Mouse (Mus musculus): Measurements from ENCODE around the gene Chl1. TPM values are rescaled to one million over a fixed set of nuclear protein-coding genes. Genes with fewer than 3 reads are reported as not detected.

Chl1 gene
- polyA plus RNA-seq, 1 experiment from 2014 or later: 1.2 TPM

DNA sequence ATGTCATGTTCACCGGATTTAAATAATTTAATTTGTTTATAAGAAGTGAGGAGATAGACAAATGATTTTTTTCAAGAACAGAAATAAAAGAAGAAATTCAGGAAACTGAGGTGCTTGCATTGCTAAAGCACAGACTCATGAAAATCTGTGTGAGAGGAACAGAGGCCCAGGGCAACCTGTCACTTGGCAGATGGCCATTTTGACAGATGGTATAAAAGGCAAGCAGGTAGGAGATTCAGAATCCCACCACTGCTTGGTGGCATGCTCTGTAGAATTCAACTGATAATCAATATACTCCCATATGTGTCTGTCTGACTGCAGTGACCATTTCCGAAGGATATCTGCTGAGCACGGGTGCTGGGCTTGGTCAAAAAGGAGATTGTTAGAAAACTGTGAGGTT lies 162.7 kb downstream of the Chl1 start:
- Histone ChIP-seq H3K27ac (ENCODE audit: low read depth, low read length) (no peak overlapping the region), H3K27me3 (ENCODE audit: control insufficient read depth, insufficient read depth, low read length) (no peaks in the 10 kb centered on the region), H3K4me2 (replicated peaks; ENCODE audit: low read depth, low read length) (no peak overlapping the region), H3K9ac (ENCODE audit: low read depth, low read length) (no peak overlapping the region), H3K4me1 (ENCODE audit: control insufficient read depth, insufficient read depth, low read length) (0 out of 2 replicates have a peak, but pooled peaks cover 3% of the 10 kb centered on the region), H3K4me3 (ENCODE audit: low read length) (no peak overlapping the region), H3K9me3 (ENCODE audit: control insufficient read depth, low read length) (no peaks in the 10 kb centered on the region), H3K36me3 (ENCODE audit: control insufficient read depth, insufficient read depth, low read length) (no peaks in the 10 kb centered on the region)
- no peak for ATAC-seq (ENCODE audit: low FRiP score, low TSS enrichment)
- WGBS: 95% methylated on average over 3 of the region's 3 CpGs

DNA sequence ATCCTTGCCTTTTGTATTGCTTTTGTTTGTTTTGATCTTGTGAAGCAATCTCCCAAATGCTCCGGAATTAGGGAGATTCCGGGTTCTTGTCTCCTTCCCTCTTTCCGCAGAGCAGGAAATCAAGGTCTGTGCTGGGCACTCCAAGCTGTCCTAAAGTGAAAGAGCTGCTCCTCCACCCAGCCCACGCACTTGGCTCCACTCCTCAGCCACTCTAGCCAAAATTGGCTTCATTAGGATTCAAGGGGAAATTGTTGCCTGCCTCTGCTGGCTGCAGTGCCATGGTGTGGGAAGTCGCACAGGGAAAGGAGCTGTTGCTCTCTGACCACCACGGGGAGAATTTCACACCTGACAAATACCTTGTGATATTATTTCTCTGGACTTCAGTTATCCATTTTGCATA lies 163.9 kb downstream of the Chl1 start:
- Histone ChIP-seq H3K4me1 (ENCODE audit: control insufficient read depth, insufficient read depth, low read length) (0 out of 2 replicates have a peak, but pooled peaks cover 3% of the 10 kb centered on the region), H3K4me3 (ENCODE audit: low read length) (no peak overlapping the region), H3K9ac (ENCODE audit: low read depth, low read length) (no peak overlapping the region), H3K27ac (ENCODE audit: low read depth, low read length) (no peak overlapping the region), H3K9me3 (ENCODE audit: control insufficient read depth, low read length) (no peaks in the 10 kb centered on the region), H3K36me3 (ENCODE audit: control insufficient read depth, insufficient read depth, low read length) (no peaks in the 10 kb centered on the region), H3K27me3 (ENCODE audit: control insufficient read depth, insufficient read depth, low read length) (no peaks in the 10 kb centered on the region), H3K4me2 (replicated peaks; ENCODE audit: low read depth, low read length) (no peak overlapping the region)
- ATAC-seq (ENCODE audit: low FRiP score, low TSS enrichment): no peak
- WGBS: 55% methylated on average over 6 of the region's 6 CpGs

DNA sequence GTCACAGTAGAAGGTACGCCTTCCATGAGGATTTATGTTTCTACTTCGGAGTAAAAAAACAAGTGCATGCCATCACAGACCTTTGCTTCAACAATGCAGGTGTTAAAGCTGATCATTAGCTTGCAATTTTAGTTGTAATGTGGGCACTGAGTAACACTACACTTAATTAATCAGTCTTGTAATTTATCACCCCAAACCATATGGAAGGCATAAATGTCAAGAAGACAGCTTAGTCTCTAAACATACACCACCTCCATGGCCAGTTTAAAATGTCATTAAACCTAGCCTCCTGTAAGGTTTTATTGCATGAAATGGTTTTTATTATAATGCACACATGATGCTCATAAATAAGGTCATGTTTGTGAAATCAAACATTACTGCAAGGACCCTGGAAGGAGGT lies 164.8 kb downstream of the Chl1 start:
- Histone ChIP-seq H3K4me1 (ENCODE audit: control insufficient read depth, insufficient read depth, low read length) (0 out of 2 replicates have a peak, but pooled peaks cover 3% of the 10 kb centered on the region), H3K27me3 (ENCODE audit: control insufficient read depth, insufficient read depth, low read length) (no peaks in the 10 kb centered on the region), H3K9ac (ENCODE audit: low read depth, low read length) (no peak overlapping the region), H3K36me3 (ENCODE audit: control insufficient read depth, insufficient read depth, low read length) (no peaks in the 10 kb centered on the region), H3K4me2 (replicated peaks; ENCODE audit: low read depth, low read length) (no peak overlapping the region), H3K9me3 (ENCODE audit: control insufficient read depth, low read length) (no peaks in the 10 kb centered on the region), H3K4me3 (ENCODE audit: low read length) (no peak overlapping the region), H3K27ac (ENCODE audit: low read depth, low read length) (no peak overlapping the region)
- ATAC-seq (ENCODE audit: low FRiP score, low TSS enrichment): peak; percentile 89
- WGBS: 20% methylated on average over 2 of the region's 2 CpGs

DNA sequence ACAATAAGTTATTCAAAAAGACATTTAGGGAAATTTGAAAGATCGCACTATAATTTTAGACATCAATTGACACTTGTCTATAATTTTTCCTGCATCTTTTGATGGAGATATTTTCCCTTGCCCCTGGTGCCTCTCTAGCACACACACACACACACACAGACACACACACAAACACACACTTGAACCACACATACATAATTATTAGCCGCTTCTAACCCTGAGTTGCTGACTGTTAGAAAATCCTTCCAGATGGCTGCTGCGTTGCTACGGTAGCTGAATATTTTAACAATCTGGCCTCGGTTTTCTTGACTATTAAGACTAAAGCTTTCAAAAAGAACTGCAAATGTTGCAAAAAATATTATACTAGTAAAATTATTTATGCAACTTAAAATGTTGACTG lies 166.3 kb downstream of the Chl1 start:
- 0 out of 2 replicates have a peak, but pooled peaks cover 3% of the 10 kb centered on the region for H3K4me1 ChIP-seq (ENCODE audit: control insufficient read depth, insufficient read depth, low read length)
- H3K27ac ChIP-seq (ENCODE audit: low read depth, low read length): no peak overlapping the region
- H3K9me3 ChIP-seq (ENCODE audit: control insufficient read depth, low read length): no peaks in the 10 kb centered on the region
- 89% methylated on average over 5 of the region's 5 CpGs for WGBS
- H3K4me2 ChIP-seq (replicated peaks; ENCODE audit: low read depth, low read length): no peak overlapping the region
- no peaks in the 10 kb centered on the region for H3K27me3 ChIP-seq (ENCODE audit: control insufficient read depth, insufficient read depth, low read length)
- H3K36me3 ChIP-seq (ENCODE audit: control insufficient read depth, insufficient read depth, low read length): no peaks in the 10 kb centered on the region
- H3K4me3 ChIP-seq (ENCODE audit: low read length): no peak overlapping the region
- no peak for ATAC-seq (ENCODE audit: low FRiP score, low TSS enrichment)
- no peak overlapping the region for H3K9ac ChIP-seq (ENCODE audit: low read depth, low read length)

DNA sequence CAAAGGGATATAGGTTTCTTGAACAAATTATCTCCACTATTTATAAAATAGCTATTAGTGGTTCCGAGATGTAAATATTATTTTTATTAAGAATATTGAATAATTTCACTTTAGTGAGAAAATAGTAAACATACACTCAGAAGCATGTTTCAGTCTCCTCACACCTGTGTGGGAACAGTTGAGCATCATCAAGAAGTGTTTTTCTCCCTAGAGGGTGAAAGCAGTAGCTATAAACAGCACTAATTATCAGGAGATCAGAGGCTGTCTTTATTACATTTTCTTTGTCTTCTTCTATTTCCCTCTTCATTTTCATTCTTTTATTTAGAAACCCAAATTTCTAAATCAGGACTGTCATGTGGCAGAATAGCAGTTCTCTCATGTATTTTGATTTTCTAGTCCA lies 166.7 kb downstream of the Chl1 start:
- WGBS: 93% methylated on average over 1 of the region's 1 CpGs
- H3K4me3 ChIP-seq (ENCODE audit: low read length): no peak overlapping the region
- no peaks in the 10 kb centered on the region for H3K27me3 ChIP-seq (ENCODE audit: control insufficient read depth, insufficient read depth, low read length)
- no peak overlapping the region for H3K9ac ChIP-seq (ENCODE audit: low read depth, low read length)
- H3K4me2 ChIP-seq (replicated peaks; ENCODE audit: low read depth, low read length): no peak overlapping the region
- no peak overlapping the region for H3K27ac ChIP-seq (ENCODE audit: low read depth, low read length)
- 0 out of 2 replicates have a peak, but pooled peaks cover 3% of the 10 kb centered on the region for H3K4me1 ChIP-seq (ENCODE audit: control insufficient read depth, insufficient read depth, low read length)
- no peaks in the 10 kb centered on the region for H3K9me3 ChIP-seq (ENCODE audit: control insufficient read depth, low read length)
- no peak for ATAC-seq (ENCODE audit: low FRiP score, low TSS enrichment)
- H3K36me3 ChIP-seq (ENCODE audit: control insufficient read depth, insufficient read depth, low read length): no peaks in the 10 kb centered on the region

DNA sequence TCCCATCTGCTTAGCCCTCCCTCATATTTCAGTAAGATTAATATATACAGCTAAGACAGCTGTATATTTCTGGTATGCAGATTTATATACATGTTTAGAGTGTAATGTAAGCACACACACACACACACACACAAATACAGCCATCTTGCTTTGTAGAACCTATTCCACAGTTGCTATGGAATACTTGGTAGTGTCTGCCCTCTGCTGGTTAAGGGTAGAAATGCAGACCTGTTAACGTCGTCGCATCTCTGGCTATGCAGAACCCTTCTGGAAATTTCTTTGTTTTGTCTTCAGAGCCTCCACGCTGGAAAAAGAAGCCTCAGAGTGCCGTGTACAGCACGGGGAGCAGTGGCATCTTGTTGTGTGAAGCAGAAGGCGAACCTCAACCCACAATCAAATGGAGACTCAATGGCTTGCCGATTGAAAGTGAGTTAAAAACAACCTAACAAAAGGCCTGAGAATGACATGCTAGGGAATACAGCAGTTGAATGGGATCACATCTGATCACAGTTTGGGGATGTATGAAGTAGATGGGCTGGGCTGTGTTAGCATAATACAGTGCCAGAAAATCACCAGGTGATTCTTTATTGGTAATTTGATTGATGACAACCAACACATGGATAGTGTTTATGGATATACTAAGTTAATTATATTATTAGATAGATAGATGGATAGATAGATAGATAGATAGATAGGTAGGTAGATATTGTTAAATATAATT lies 172.6 kb downstream of the Chl1 start:
- Histone ChIP-seq H3K4me3 (ENCODE audit: low read length) (no peak overlapping the region), H3K27ac (ENCODE audit: low read depth, low read length) (no peak overlapping the region), H3K36me3 (ENCODE audit: control insufficient read depth, insufficient read depth, low read length) (no peaks in the 10 kb centered on the region), H3K4me2 (replicated peaks; ENCODE audit: low read depth, low read length) (no peak overlapping the region), H3K4me1 (ENCODE audit: control insufficient read depth, insufficient read depth, low read length) (no peaks in the 10 kb centered on the region), H3K27me3 (ENCODE audit: control insufficient read depth, insufficient read depth, low read length) (no peaks in the 10 kb centered on the region), H3K9me3 (ENCODE audit: control insufficient read depth, low read length) (no peaks in the 10 kb centered on the region), H3K9ac (ENCODE audit: low read depth, low read length) (no peak overlapping the region)
- peak; percentile 80; the same call in 1 of the 2 replicates for ATAC-seq (ENCODE audit: low FRiP score, low TSS enrichment)
- WGBS: 16% methylated on average over 8 of the region's 8 CpGs

DNA sequence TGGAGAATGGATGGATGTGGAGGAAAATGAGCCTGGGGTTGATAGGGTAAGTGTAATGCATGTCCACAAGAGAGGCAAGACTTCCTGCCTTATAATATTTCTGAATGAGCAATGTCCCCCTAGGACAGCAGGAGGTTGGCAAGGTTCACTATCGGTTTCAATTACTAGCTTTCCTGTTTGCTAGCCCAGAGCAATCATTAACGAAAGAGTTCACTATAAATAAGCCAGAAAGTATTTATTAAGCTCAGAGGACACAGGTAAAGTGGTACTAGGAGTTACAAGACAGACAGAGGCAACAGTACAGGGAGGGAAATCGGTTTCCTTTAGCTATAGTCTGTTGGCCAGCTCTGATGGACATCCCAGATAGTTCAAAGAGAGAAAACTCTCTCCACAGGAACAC lies 182.1 kb downstream of the Chl1 start:
- ATAC-seq (ENCODE audit: low FRiP score, low TSS enrichment): no peak
- no peak overlapping the region for H3K4me3 ChIP-seq (ENCODE audit: low read length)
- H3K4me2 ChIP-seq (replicated peaks; ENCODE audit: low read depth, low read length): no peak overlapping the region
- no peaks in the 10 kb centered on the region for H3K4me1 ChIP-seq (ENCODE audit: control insufficient read depth, insufficient read depth, low read length)
- H3K27ac ChIP-seq (ENCODE audit: low read depth, low read length): no peak overlapping the region
- no peaks in the 10 kb centered on the region for H3K27me3 ChIP-seq (ENCODE audit: control insufficient read depth, insufficient read depth, low read length)
- WGBS: 48% methylated on average over 3 of the region's 3 CpGs
- no peaks in the 10 kb centered on the region for H3K9me3 ChIP-seq (ENCODE audit: control insufficient read depth, low read length)
- H3K9ac ChIP-seq (ENCODE audit: low read depth, low read length): no peak overlapping the region
- H3K36me3 ChIP-seq (ENCODE audit: control insufficient read depth, insufficient read depth, low read length): no peaks in the 10 kb centered on the region

DNA sequence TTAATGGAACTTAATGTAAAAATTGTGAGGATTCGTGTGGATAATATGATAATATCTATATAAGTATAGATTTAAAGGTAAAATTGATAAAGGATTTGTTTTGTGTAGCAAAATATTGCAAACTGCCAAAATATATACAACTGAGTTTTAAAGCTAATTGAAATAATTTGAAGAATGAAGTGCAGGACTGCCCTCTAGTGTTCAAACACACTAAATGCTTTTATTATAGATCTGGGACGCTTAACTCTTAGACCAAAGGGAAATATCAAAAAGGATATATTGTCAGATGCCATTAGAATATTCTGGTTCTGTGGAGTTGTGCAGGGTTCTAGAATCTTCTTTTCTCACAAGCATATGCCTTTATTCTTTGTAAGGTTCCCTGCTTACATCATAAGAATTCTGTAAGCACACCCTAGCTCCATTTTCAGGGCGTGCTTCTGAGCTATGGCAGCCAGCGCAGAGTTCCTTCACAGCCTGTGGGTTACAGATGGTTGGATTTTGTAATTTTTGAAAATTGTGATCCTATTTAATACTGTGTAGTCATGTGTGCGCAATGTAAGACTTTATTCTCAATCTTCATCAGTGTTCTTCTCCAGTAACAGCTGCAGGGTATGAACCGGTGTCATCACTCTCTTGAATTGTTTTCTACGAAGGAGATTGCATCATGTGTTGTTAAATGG lies 187.1 kb downstream of the Chl1 start:
- H3K4me3 ChIP-seq (ENCODE audit: low read length): no peak overlapping the region
- H3K36me3 ChIP-seq (ENCODE audit: control insufficient read depth, insufficient read depth, low read length): no peaks in the 10 kb centered on the region
- H3K4me2 ChIP-seq (replicated peaks; ENCODE audit: low read depth, low read length): no peak overlapping the region
- 59% methylated on average over 7 of the region's 7 CpGs for WGBS
- H3K4me1 ChIP-seq (ENCODE audit: control insufficient read depth, insufficient read depth, low read length): no peaks in the 10 kb centered on the region
- H3K9me3 ChIP-seq (ENCODE audit: control insufficient read depth, low read length): no peaks in the 10 kb centered on the region
- ATAC-seq (ENCODE audit: low FRiP score, low TSS enrichment): no peak; the same call in 1 of the 2 replicates
- no peak overlapping the region for H3K9ac ChIP-seq (ENCODE audit: low read depth, low read length)
- H3K27me3 ChIP-seq (ENCODE audit: control insufficient read depth, insufficient read depth, low read length): no peaks in the 10 kb centered on the region
- no peak overlapping the region for H3K27ac ChIP-seq (ENCODE audit: low read depth, low read length)

DNA sequence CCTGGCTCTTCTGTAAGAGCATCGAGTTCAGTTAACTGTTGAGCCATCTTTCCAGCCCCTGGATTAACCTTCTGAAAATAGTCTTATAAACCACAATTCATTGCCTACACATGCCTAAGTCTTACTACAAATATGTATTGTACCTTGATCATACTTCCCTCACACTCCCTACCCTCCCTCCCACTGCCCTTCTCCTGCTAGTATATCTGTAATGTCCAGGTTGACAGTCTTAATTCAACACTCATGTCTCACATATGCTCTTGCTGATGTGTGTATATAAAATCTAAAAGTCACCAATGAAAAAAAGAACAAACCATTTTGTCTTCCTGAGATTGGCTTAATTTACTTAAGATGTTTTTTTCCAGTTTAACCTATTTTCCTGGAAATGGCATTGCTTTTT lies 189.1 kb downstream of the Chl1 start:
- no peak overlapping the region for H3K4me3 ChIP-seq (ENCODE audit: low read length)
- no peak for ATAC-seq (ENCODE audit: low FRiP score, low TSS enrichment)
- no peaks in the 10 kb centered on the region for H3K36me3 ChIP-seq (ENCODE audit: control insufficient read depth, insufficient read depth, low read length)
- no peak overlapping the region for H3K9ac ChIP-seq (ENCODE audit: low read depth, low read length)
- H3K27me3 ChIP-seq (ENCODE audit: control insufficient read depth, insufficient read depth, low read length): no peaks in the 10 kb centered on the region
- H3K4me1 ChIP-seq (ENCODE audit: control insufficient read depth, insufficient read depth, low read length): no peaks in the 10 kb centered on the region
- no peak overlapping the region for H3K27ac ChIP-seq (ENCODE audit: low read depth, low read length)
- WGBS: 88% methylated on average over 1 of the region's 1 CpGs
- no peaks in the 10 kb centered on the region for H3K9me3 ChIP-seq (ENCODE audit: control insufficient read depth, low read length)
- no peak overlapping the region for H3K4me2 ChIP-seq (replicated peaks; ENCODE audit: low read depth, low read length)
